Comparison of ENCODE assay signal across 8 mouse cellular contexts in the genomic region with DNA sequence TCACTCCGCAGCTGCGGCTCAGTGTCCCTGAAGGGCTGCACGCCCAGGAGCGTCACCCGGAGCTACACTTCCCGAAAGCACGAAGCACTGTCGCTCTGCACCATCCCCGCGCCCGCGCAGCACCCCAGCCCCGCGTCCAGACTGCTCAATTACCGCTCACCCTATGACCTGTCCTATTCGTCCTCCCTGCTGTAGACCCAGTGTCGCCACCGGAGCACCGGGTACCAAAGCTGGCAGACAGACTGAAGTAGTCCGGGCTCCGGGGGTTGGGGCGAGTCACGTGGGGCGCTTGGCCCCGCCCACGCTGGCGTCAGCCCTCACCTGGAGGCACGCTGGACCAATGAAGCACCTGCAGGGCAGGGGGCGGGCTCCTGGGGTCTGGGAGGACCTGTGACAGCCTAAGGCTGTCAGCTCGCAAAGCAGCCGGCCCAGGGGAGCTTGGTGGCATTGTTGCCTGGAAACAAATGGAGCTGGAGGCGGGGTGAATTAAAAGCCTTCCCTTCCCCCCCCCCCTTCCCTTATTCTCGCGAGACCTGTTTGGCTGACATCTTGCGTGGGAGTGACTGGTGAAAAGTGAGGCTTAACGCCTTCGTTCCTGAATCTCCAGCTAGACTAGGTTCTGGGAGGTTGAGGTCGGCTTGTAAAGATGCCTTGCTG. TPM values are rescaled to one million over a fixed set of nuclear protein-coding genes. Genes with fewer than 3 reads are reported as not detected.
DNase-seq lines count a peak whose midpoint lies in the region; ATAC-seq lines count a peak whose summit lies in the region.

A gene (minus strand): TSS at position 239 of the 657 bp plus-strand sequence.

- H3K4me2 ChIP-seq in hindbrain, embryonic 11.5 days (replicated peaks; ENCODE audit: low read depth, low read length) = peak within 1 kb of the TSS; percentile 96

- no peaks in the 10 kb centered on the region for H3K9me3 ChIP-seq in hindbrain, embryonic 11.5 days (ENCODE audit: control insufficient read depth, low read length)

- WGBS in hindbrain, embryonic 11.5 days = under 1% methylated on average over 35 of the region's 38 CpGs

- H3K27ac ChIP-seq in hindbrain, embryonic 11.5 days (ENCODE audit: low read depth, low read length) = peak within 1 kb of the TSS; percentile 82

- ATAC-seq in frontal cortex, adult (ENCODE audit: low TSS enrichment) = peak; percentile 77
- peak; percentile 93 for ATAC-seq in hindbrain, embryonic 11.5 days (ENCODE audit: low FRiP score)

- peak within 1 kb of the TSS; percentile 98 for H3K9ac ChIP-seq in hindbrain, embryonic 11.5 days (ENCODE audit: low read depth, low read length)

- peak within 1 kb of the TSS; percentile 88 for H3K4me3 ChIP-seq in hindbrain, embryonic 11.5 days (ENCODE audit: low read depth, low read length)

- no peaks in the 10 kb centered on the region for H3K4me1 ChIP-seq in hindbrain, embryonic 11.5 days (replicated peaks; ENCODE audit: control insufficient read depth, insufficient read depth, low read length)

- H3K36me3 ChIP-seq in hindbrain, embryonic 11.5 days (ENCODE audit: control insufficient read depth, insufficient read depth, low read length) = no peaks in the 10 kb centered on the region

- H3K27me3 ChIP-seq in hindbrain, embryonic 11.5 days (ENCODE audit: control insufficient read depth, insufficient read depth, low read length) = no peaks in the 10 kb centered on the region

- DNase-seq in MEL-GATA-1-ER (ENCODE audit: extremely low read depth, low read depth) = peak; percentile 86
- DNase-seq in cerebellum, adult 8-10 months = peak; percentile 98
- DNase-seq in hindbrain, embryonic 11.5 days (ENCODE audit: low spot score) = peak; percentile 88
- DNase-seq in layer of hippocampus, postnatal 10 days (ENCODE audit: low spot score in 2 of 2) = peak; percentile 90 to 95
- DNase-seq in lung, postnatal 10 days = peak; percentile 93
- peak; percentile 89 for DNase-seq in ovary, postnatal 36 days (ENCODE audit: low spot score)
- DNase-seq in thymus, postnatal 25 days = peak; percentile 97

RNA-seq across cellular contexts. Expression of the gene that starts here (rescaled TPM):
- polyA plus RNA-seq in hindbrain, embryonic 11.5 days (2014; fragmentation: Nextera tagmentation; extraction: Ambion mirVana) = not detected in 2 replicates
- total RNA-seq in layer of hippocampus, postnatal 10 days (2021) = not detected

Comparison
In these comparisons a context has a peak if more than half of its experiments do, and no peak if none do; other contexts are left out.
1. Peak in every context shown above with its lines: DNase-seq, ATAC-seq, H3K4me3 ChIP-seq and H3K27ac ChIP-seq.
2. Peak in DNase-seq, ATAC-seq, H3K4me3 ChIP-seq, H3K27ac ChIP-seq, H3K9ac ChIP-seq and H3K4me2 ChIP-seq in hindbrain, embryonic 11.5 days; RNA of the gene not detected or under 1 TPM.
3. Peak in DNase-seq in layer of hippocampus, postnatal 10 days; RNA of the gene not detected or under 1 TPM.